Mouse (Mus musculus) frontal cortex, adult (tissue): ENCODE results near the gene Sestd1.

Source experiments
- ATAC-seq: cut with Nextera tagmentation; 2 replicates; pipeline ENCODE4 v1.9.2; 2017; ENCODE audit warnings: mild to moderate bottlenecking, moderate library complexity, mixed read lengths; ENCODE audit not compliant: low TSS enrichment

Sestd1 gene

DNA sequence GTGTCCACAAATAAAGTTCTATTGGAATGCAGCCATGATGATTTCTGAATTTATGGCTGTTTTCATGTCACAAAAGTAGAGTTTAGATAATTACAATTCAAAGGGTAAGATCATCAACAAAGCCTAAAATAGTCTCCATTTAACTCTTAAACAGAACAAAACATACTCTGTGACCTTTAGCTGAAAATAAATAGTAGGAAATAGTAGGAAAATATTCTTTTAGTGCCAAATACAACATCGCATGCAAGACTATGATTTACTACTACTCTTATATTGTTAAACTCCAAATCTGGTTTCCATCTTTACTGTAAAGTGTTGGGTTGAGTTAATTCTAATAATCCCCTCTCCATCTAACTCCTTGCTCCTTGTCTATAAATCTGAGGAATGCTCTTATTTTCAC, 147.0 kb downstream of the Sestd1 start:
- ATAC-seq: no peak
